Mouse (Mus musculus) spleen, adult 2 months (tissue): ENCODE results near the gene Mboat1.

Experiments used
- CTCF ChIP-seq: fragments of 200-500 bp; IDR thresholded peaks from 2 replicates; pipeline ENCODE4 v1.5.1; 2011; ENCODE audit warnings: mild to moderate bottlenecking, inconsistent platforms; ENCODE audit not compliant: insufficient read depth, insufficient read length, insufficient replicate concordance; ENCODE audit errors: extremely low read depth
- POLR2A ChIP-seq: fragments of 200-500 bp; IDR thresholded peaks from 2 replicates; pipeline ENCODE4 v1.6.1; 2011; ENCODE audit warnings: low read depth, low read length, inconsistent platforms

DNA sequence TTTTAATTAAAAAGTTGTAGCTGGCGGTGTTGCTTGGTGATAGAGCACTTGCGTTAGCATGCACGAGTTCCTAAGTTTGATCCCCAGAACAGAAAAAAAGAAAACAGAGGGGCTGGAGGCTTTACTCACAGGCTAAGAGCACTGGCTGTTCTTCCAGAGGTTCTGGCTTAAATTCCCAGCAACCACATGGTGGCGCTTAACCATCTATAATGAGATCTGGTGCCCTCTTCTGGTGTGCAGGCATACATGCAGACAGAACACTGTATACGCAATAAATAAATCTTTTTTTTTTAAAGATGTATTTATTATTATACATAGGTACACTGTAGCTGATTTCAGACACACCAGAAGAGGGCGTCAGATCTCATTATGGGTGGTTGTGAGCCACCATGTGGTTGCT is 88.4 kb downstream of the Mboat1 start:
- no peak for TF ChIP-seq CTCF
- no peak for TF ChIP-seq POLR2A
